Mouse (Mus musculus): ENCODE results near the gene Lctl. TPM values are rescaled to one million over a fixed set of nuclear protein-coding genes. Genes with fewer than 3 reads are reported as not detected.
A peak's percentile ranks its signal among the peaks of the same experiment; 100 is the strongest.

The Lctl gene
- polyA plus RNA-seq, 1 experiment from 2014 or later: not detected

GRCm38 (mm10) chr9:64098282-64098681 is 18.7 kb upstream of the Lctl start:
- H3K36me3 ChIP-seq (ENCODE audit: control insufficient read depth, insufficient read depth): no peaks in the 10 kb centered on the region
- no peak overlapping the region for H3K4me3 ChIP-seq (ENCODE audit: low read length)
- H3K4me2 ChIP-seq (ENCODE audit: low read depth, low read length): no peak overlapping the region
- ATAC-seq (replicated peaks; ENCODE audit: extremely low read depth, insufficient read depth, low FRiP score): no peak
- no peaks in the 10 kb centered on the region for H3K27me3 ChIP-seq (ENCODE audit: control insufficient read depth, insufficient read depth, low read length)
- H3K4me1 ChIP-seq (ENCODE audit: control insufficient read depth, insufficient read depth, low read length): peaks cover 12% of the 10 kb centered on the region
- no peaks in the 10 kb centered on the region for H3K9me3 ChIP-seq (replicated peaks; ENCODE audit: control insufficient read depth, low read length)
- 66% methylated on average over 4 of the region's 4 CpGs for WGBS
- H3K9ac ChIP-seq (ENCODE audit: low read length): peak overlapping the region; percentile 14; the same call in 1 of the 2 replicates
- no peak overlapping the region for H3K27ac ChIP-seq (ENCODE audit: low read length)

GRCm38 (mm10) chr9:64100442-64100841 is 16.5 kb upstream of the Lctl start:
- H3K4me1 ChIP-seq (ENCODE audit: control insufficient read depth, insufficient read depth, low read length): peaks cover 3% of the 10 kb centered on the region
- H3K9me3 ChIP-seq (replicated peaks; ENCODE audit: control insufficient read depth, low read length): no peaks in the 10 kb centered on the region
- WGBS: 3% methylated on average over 4 of the region's 4 CpGs
- no peak overlapping the region for H3K4me3 ChIP-seq (ENCODE audit: low read length)
- H3K9ac ChIP-seq (ENCODE audit: low read length): no peak overlapping the region
- H3K27ac ChIP-seq (ENCODE audit: low read length): no peak overlapping the region
- no peaks in the 10 kb centered on the region for H3K27me3 ChIP-seq (ENCODE audit: control insufficient read depth, insufficient read depth, low read length)
- no peak overlapping the region for H3K4me2 ChIP-seq (ENCODE audit: low read depth, low read length)
- ATAC-seq (replicated peaks; ENCODE audit: extremely low read depth, insufficient read depth, low FRiP score): no peak
- H3K36me3 ChIP-seq (ENCODE audit: control insufficient read depth, insufficient read depth): no peaks in the 10 kb centered on the region

- Histone ChIP-seq H3K27me3 (ENCODE audit: control insufficient read depth, insufficient read depth, low read length) (no peaks in the 10 kb centered on the region), H3K27ac (ENCODE audit: low read length) (0 out of 2 replicates have a peak overlapping the region, but pooled peaks have one; percentile 10), H3K4me3 (ENCODE audit: low read length) (no peak overlapping the region), H3K9me3 (replicated peaks; ENCODE audit: control insufficient read depth, low read length) (no peaks in the 10 kb centered on the region), H3K4me1 (ENCODE audit: control insufficient read depth, insufficient read depth, low read length) (peaks cover 4% of the 10 kb centered on the region), H3K4me2 (ENCODE audit: low read depth, low read length) (no peak overlapping the region), H3K9ac (ENCODE audit: low read length) (no peak overlapping the region), H3K36me3 (ENCODE audit: control insufficient read depth, insufficient read depth) (no peaks in the 10 kb centered on the region)
- 52% methylated on average over 6 of the region's 6 CpGs for WGBS
- ATAC-seq (replicated peaks; ENCODE audit: extremely low read depth, insufficient read depth, low FRiP score): no peak
These were observed 11.6 kb upstream of the Lctl start for GRCm38 (mm10) chr9:64105301-64105700.

- WGBS: 91% methylated on average over 16 of the region's 16 CpGs
- ATAC-seq (replicated peaks; ENCODE audit: extremely low read depth, insufficient read depth, low FRiP score): no peak
- H3K4me1 ChIP-seq (ENCODE audit: control insufficient read depth, insufficient read depth, low read length): peaks cover 16% of the 10 kb centered on the region
- no peaks in the 10 kb centered on the region for H3K27me3 ChIP-seq (ENCODE audit: control insufficient read depth, insufficient read depth, low read length)
- H3K4me3 ChIP-seq (ENCODE audit: low read length): no peak overlapping the region
- H3K9ac ChIP-seq (ENCODE audit: low read length): no peak overlapping the region
- no peak overlapping the region for H3K4me2 ChIP-seq (ENCODE audit: low read depth, low read length)
- H3K27ac ChIP-seq (ENCODE audit: low read length): no peak overlapping the region
- no peaks in the 10 kb centered on the region for H3K9me3 ChIP-seq (replicated peaks; ENCODE audit: control insufficient read depth, low read length)
- H3K36me3 ChIP-seq (ENCODE audit: control insufficient read depth, insufficient read depth): no peaks in the 10 kb centered on the region
These were observed 6.4 kb upstream of the Lctl start for GRCm38 (mm10) chr9:64110502-64110901.

- WGBS: 9% methylated on average over 2 of the region's 2 CpGs
- no peaks in the 10 kb centered on the region for H3K36me3 ChIP-seq (ENCODE audit: control insufficient read depth, insufficient read depth)
- peak overlapping the region; percentile 77 for H3K27ac ChIP-seq (ENCODE audit: low read length)
- no peaks in the 10 kb centered on the region for H3K9me3 ChIP-seq (replicated peaks; ENCODE audit: control insufficient read depth, low read length)
- H3K4me1 ChIP-seq (ENCODE audit: control insufficient read depth, insufficient read depth, low read length): peaks cover 16% of the 10 kb centered on the region
- no peaks in the 10 kb centered on the region for H3K27me3 ChIP-seq (ENCODE audit: control insufficient read depth, insufficient read depth, low read length)
- ATAC-seq (replicated peaks; ENCODE audit: extremely low read depth, insufficient read depth, low FRiP score): peak; percentile 71
- no peak overlapping the region for H3K4me3 ChIP-seq (ENCODE audit: low read length)
- H3K9ac ChIP-seq (ENCODE audit: low read length): peak overlapping the region; percentile 44; the same call in 1 of the 2 replicates
- no peak overlapping the region for H3K4me2 ChIP-seq (ENCODE audit: low read depth, low read length)
These were observed 2.3 kb upstream of the Lctl start for GRCm38 (mm10) chr9:64114646-64115045.

GRCm38 (mm10) chr9:64115756-64116155 is 1.2 kb upstream of the Lctl start:
- no peak for ATAC-seq (replicated peaks; ENCODE audit: extremely low read depth, insufficient read depth, low FRiP score)
- 79% methylated on average over 6 of the region's 6 CpGs for WGBS
- H3K4me3 ChIP-seq (ENCODE audit: low read length): no peak overlapping the region
- no peak overlapping the region for H3K9ac ChIP-seq (ENCODE audit: low read length)
- H3K27ac ChIP-seq (ENCODE audit: low read length): no peak overlapping the region
- H3K4me2 ChIP-seq (ENCODE audit: low read depth, low read length): no peak overlapping the region
- no peaks in the 10 kb centered on the region for H3K36me3 ChIP-seq (ENCODE audit: control insufficient read depth, insufficient read depth)
- H3K4me1 ChIP-seq (ENCODE audit: control insufficient read depth, insufficient read depth, low read length): peaks cover 16% of the 10 kb centered on the region
- H3K9me3 ChIP-seq (replicated peaks; ENCODE audit: control insufficient read depth, low read length): no peaks in the 10 kb centered on the region
- H3K27me3 ChIP-seq (ENCODE audit: control insufficient read depth, insufficient read depth, low read length): no peaks in the 10 kb centered on the region

GRCm38 (mm10) chr9:64119898-64120297 is 3.0 kb downstream of the Lctl start:
- peaks cover 3% of the 10 kb centered on the region for H3K4me1 ChIP-seq (ENCODE audit: control insufficient read depth, insufficient read depth, low read length)

GRCm38 (mm10) chr9:64120584-64121277 is 3.8 kb downstream of the Lctl start:
- ATAC-seq (replicated peaks; ENCODE audit: extremely low read depth, insufficient read depth, low FRiP score): no peak
- Histone ChIP-seq H3K4me3 (ENCODE audit: low read length) (no peak overlapping the region), H3K27me3 (ENCODE audit: control insufficient read depth, insufficient read depth, low read length) (no peaks in the 10 kb centered on the region), H3K9me3 (replicated peaks; ENCODE audit: control insufficient read depth, low read length) (no peaks in the 10 kb centered on the region), H3K4me1 (ENCODE audit: control insufficient read depth, insufficient read depth, low read length) (no peaks in the 10 kb centered on the region), H3K36me3 (ENCODE audit: control insufficient read depth, insufficient read depth) (no peaks in the 10 kb centered on the region), H3K4me2 (ENCODE audit: low read depth, low read length) (no peak overlapping the region), H3K9ac (ENCODE audit: low read length) (no peak overlapping the region), H3K27ac (ENCODE audit: low read length) (no peak overlapping the region)
- WGBS: 37% methylated on average over 11 of the region's 11 CpGs

More at GRCm38 (mm10) chr9:64119898-64120297, 3.0 kb downstream of the Lctl start:
- Histone ChIP-seq H3K9me3 (replicated peaks; ENCODE audit: control insufficient read depth, low read length) (no peaks in the 10 kb centered on the region), H3K9ac (ENCODE audit: low read length) (no peak overlapping the region), H3K27ac (ENCODE audit: low read length) (no peak overlapping the region), H3K36me3 (ENCODE audit: control insufficient read depth, insufficient read depth) (no peaks in the 10 kb centered on the region), H3K4me2 (ENCODE audit: low read depth, low read length) (no peak overlapping the region), H3K4me3 (ENCODE audit: low read length) (no peak overlapping the region), H3K27me3 (ENCODE audit: control insufficient read depth, insufficient read depth, low read length) (no peaks in the 10 kb centered on the region)
- WGBS: 31% methylated on average over 8 of the region's 8 CpGs
- ATAC-seq (replicated peaks; ENCODE audit: extremely low read depth, insufficient read depth, low FRiP score): no peak

GRCm38 (mm10) chr9:64122601-64123000 is 5.7 kb downstream of the Lctl start:
- WGBS: 88% methylated on average over 10 of the region's 10 CpGs
- Histone ChIP-seq H3K27ac (ENCODE audit: low read length) (no peak overlapping the region), H3K4me2 (ENCODE audit: low read depth, low read length) (no peak overlapping the region), H3K9me3 (replicated peaks; ENCODE audit: control insufficient read depth, low read length) (no peaks in the 10 kb centered on the region), H3K27me3 (ENCODE audit: control insufficient read depth, insufficient read depth, low read length) (no peaks in the 10 kb centered on the region), H3K9ac (ENCODE audit: low read length) (no peak overlapping the region), H3K36me3 (ENCODE audit: control insufficient read depth, insufficient read depth) (no peaks in the 10 kb centered on the region), H3K4me3 (ENCODE audit: low read length) (no peak overlapping the region), H3K4me1 (ENCODE audit: control insufficient read depth, insufficient read depth, low read length) (peaks cover 2% of the 10 kb centered on the region; the same call in 1 of the 2 replicates)
- ATAC-seq (replicated peaks; ENCODE audit: extremely low read depth, insufficient read depth, low FRiP score): no peak

Measured in heart, embryonic 16.5 days (tissue).